In the genomic region with DNA sequence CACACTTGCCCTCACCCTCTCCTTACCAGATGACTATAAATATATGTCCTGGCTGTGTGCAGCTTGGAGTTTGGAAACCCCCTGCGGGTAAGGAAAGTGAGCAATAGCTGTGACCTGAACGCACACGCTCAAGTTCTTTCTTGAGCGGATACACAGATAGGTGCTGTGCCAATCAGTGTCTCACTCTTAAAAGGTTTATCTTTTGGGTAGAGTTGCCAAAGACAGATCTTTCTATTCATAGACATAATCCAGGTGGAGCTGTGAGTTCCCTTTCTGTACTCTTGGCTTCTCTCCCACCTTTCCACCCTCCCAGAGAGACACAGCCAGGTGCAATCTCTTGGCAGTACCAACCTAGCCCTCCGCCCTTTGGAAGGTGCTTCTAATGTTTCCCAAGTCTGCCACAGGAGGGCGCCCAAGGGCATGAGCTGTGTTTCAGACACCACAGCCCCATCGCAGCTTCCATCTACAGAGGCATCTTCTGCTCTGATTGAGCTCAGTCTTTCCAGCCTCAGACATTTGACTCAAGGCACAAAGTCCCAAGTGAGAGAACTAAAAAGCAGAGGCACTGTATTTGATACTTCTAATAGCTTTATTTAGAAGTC, we compare ENCODE assay signal across 9 mouse cellular contexts. TPM values are rescaled to one million over a fixed set of nuclear protein-coding genes. Genes with fewer than 3 reads are reported as not detected.
A peak's percentile ranks its signal among the peaks of the same experiment; 100 is the strongest.
DNase-seq lines count a peak whose midpoint lies in the region; ATAC-seq lines count a peak whose summit lies in the region.
"Had no signal": no experiment of that assay in that cellular context is flagged by ENCODE, and none has a peak within 500 bp of the region (broad histone marks: within the 10 kb centered on the region; RNA-seq: fewer than 3 reads in every experiment).

No protein-coding gene starts in this region.

- no peak overlapping the region for H3K4me2 ChIP-seq in hindbrain, embryonic 13.5 days
- H3K4me2 ChIP-seq: limb, embryonic 12.5 days had no signal

- DNase-seq in MN1 (ENCODE audit: low spot score): peak; percentile 26
- DNase-seq in cerebellum, adult 18-20 months: peak; percentile 74 to 85
- peak; percentile 72 for DNase-seq in forelimb bud, embryonic 11.5 days (ENCODE audit: low read depth, low spot score)
- DNase-seq in layer of hippocampus, postnatal 14 days (ENCODE audit: low spot score in 2 of 2): peak; percentile 83 to 89
- DNase-seq in right cerebral cortex, postnatal 36 days (ENCODE audit: low spot score in 2 of 2): peak; percentile 55 to 61
- peak; percentile 57 for DNase-seq in yolk sac, embryonic 10.5 days (ENCODE audit: low spot score)

- no peak overlapping the region for H3K4me3 ChIP-seq in hindbrain, embryonic 13.5 days
- H3K4me3 ChIP-seq: limb, embryonic 12.5 days had no signal

- H3K36me3 ChIP-seq in hindbrain, embryonic 13.5 days: no peaks in the 10 kb centered on the region
- H3K36me3 ChIP-seq: limb, embryonic 12.5 days had no signal

- H3K27ac ChIP-seq in hindbrain, embryonic 13.5 days: no peak overlapping the region
- H3K27ac ChIP-seq: limb, embryonic 12.5 days had no signal

- H3K4me1 ChIP-seq in hindbrain, embryonic 13.5 days (replicated peaks): no peaks in the 10 kb centered on the region

- ATAC-seq in hindbrain, embryonic 13.5 days (ENCODE audit: low FRiP score): peak; percentile 87; the same call in 1 of the 2 replicates
- ATAC-seq in megakaryocyte-erythroid progenitor cell, adult 5-6 weeks (replicated peaks; ENCODE audit: low FRiP score, low TSS enrichment, poor library complexity, severe bottlenecking): peak; percentile 85

- WGBS in hindbrain, embryonic 13.5 days: 50% methylated on average over 7 of the region's 7 CpGs

- H3K9me3 ChIP-seq in hindbrain, embryonic 13.5 days: no peaks in the 10 kb centered on the region
- H3K9me3 ChIP-seq: limb, embryonic 12.5 days had no signal

- H3K27me3 ChIP-seq in hindbrain, embryonic 13.5 days: peaks cover 7% of the 10 kb centered on the region; the same call in 1 of the 2 replicates

- H3K9ac ChIP-seq in hindbrain, embryonic 13.5 days: no peak overlapping the region
- H3K9ac ChIP-seq: limb, embryonic 12.5 days had no signal

RNA-seq across cellular contexts. Expression of a gene that starts 8.8 kb away (rescaled TPM):
- 4.4 and 7.0 TPM in 2 replicates for polyA plus RNA-seq in hindbrain, embryonic 13.5 days (2015; fragmentation: Nextera tagmentation; extraction: Ambion mirVana)
- 10 to 100 TPM; 15.7 to 17.6 TPM for total RNA-seq in layer of hippocampus, postnatal 14 days (2021)
- not detected in 2 replicates for total RNA-seq in megakaryocyte-erythroid progenitor cell, adult 5-6 weeks (2014; fragmentation: Nextera tagmentation)
- total RNA-seq in megakaryocyte-erythroid progenitor cell, adult 5-6 weeks (2017): not detected in 2 replicates

Comparison
In these comparisons a context has a peak if more than half of its experiments do, and no peak if none do; other contexts are left out.
1. DNase-seq: peak in every context shown above with its lines; median percentile 86 in layer of hippocampus, postnatal 14 days; 80 in cerebellum, adult 18-20 months; 72 in forelimb bud, embryonic 11.5 days; 58 in right cerebral cortex, postnatal 36 days; 57 in yolk sac, embryonic 10.5 days; 26 in MN1.
2. RNA of a gene that starts 8.8 kb away (total RNA-seq): 15.7 to 17.6 TPM in layer of hippocampus, postnatal 14 days; not detected in megakaryocyte-erythroid progenitor cell, adult 5-6 weeks; every median in the first group is over 10 times any median in the second.